Mouse (Mus musculus) mesoderm, embryonic 11.5 days (tissue): ENCODE measurements around the gene Rnf224.

ENCODE experiments used
- DNase-seq: peaks from one replicate; pipeline ENCODE4 v3.0.0-alpha.2; 2012; ENCODE audit warnings: low read depth, low spot score

Gene Rnf224

DNA sequence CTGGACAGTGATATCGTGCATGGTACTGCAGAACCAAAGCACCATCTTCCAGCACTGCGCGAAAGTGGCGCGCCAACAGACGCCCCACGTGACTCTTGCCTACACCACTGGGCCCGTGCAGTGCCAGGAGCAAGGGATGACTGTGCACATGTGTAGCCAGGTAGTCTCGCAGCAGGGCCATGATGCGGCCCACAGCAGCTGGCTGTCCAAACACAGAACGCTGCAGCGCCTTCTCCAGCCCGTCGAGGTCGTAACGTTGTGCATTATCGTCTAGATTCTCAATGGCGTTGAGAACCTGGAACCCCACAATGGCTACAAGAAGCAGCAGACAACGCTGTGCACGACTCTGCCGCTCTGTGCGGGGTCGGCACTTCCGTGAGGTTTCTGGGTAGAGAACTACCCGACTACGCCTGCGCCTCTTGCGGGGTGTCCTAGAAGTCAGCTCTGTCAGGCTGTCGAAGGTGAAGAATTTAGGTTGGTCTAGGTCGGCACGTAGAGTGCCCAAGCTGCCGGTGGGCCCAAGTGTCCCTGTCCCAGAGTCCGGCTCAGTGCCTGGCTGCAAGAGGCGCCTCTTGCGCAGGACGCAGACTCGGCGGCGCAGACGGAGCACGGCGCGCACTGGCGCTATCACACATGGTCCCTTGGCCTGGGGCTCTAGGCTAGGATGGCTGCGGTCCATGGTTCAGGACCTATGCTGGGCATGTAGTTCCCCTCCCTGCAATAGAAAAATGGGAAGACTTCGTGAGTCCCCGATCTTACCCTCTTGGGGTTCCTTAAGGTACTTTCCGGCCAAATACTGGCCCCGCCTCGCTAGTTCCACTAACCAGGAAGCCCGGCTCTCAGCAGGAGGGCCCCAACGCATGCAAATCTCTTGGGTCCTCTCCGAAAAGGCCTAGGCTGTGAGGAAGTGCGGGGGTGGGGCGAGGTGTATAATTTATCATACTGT lies 41.1 kb downstream of the Rnf224 start:
- DNase-seq = no peak

DNA sequence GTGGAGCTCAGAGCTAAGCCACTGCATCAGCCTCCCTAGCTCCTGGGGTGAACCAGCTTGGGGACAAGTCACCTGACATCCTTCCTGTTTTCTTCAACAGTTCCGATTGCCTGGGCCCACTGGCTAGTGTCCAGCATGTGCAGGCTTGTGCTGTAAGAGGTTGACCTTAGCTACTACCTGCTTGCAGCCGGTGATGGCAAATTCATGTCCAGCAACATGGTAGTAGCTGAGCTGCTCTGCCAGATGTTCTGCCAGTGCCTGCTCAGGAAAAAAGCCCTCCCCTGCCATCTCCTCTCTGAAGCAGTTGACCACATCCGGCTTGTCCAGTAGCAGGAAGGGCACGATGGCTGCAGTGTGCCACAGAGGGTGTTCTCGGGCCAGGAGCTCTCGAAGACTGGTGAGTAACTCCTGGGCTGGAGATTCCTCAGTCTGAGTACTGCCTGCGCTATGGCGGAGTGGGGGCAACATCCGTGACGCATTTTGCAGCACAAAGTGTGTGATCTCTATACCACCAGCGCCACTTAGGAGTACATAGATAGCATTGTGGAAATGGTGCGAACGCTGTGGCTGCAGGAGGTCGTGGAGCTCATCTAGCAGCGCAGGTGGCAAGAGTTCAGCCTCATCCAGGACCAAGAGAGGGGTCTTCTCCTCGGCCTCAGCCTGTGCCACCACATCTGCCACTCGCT lies 42.0 kb downstream of the Rnf224 start:
- DNase-seq = no peak

- DNase-seq = no peak
Observed at GRCm38 (mm10) chr2:25194006-25194405, 42.6 kb downstream of the Rnf224 start.

- peak; percentile 91 for DNase-seq
Observed at GRCm38 (mm10) chr2:25193330-25193770, 43.2 kb downstream of the Rnf224 start.

DNA sequence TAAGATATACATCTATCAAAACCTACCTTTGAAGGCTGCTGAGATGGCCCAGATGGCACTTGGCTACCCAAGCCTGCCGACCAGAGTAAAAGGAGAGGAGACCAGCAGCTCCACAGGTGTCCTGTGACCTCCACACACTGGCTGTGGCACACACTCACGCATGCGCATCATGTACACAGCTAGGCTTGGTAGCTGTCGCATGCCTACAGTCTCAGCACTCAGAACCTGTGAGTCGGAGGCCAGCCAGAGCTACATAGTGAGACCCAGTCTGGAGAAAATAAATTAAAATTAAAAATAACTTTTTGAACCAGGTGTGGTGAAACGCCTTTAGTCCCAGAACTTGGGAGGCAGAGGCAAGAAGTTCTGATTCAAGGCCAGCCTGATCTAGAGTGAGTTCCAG lies 48.7 kb downstream of the Rnf224 start:
- DNase-seq = no peak

GRCm38 (mm10) chr2:25186575-25186930 lies 50.0 kb downstream of the Rnf224 start:
- no peak for DNase-seq

GRCm38 (mm10) chr2:25185625-25186574 lies 50.7 kb downstream of the Rnf224 start:
- DNase-seq = peak; percentile 90

GRCm38 (mm10) chr2:25184496-25184895 lies 52.1 kb downstream of the Rnf224 start:
- DNase-seq = no peak
